Mouse (Mus musculus) cerebellum, adult 2 months (tissue): ENCODE data around the gene Grin2a.

ENCODE experiments used
- CTCF ChIP-seq: fragments of 200-500 bp; IDR thresholded peaks from 2 replicates; pipeline ENCODE4 v1.5.1; 2011; ENCODE audit warnings: low read depth, mild to moderate bottlenecking, control low read depth, low read length, moderate library complexity, borderline replicate concordance; ENCODE audit not compliant: insufficient read depth
- POLR2A ChIP-seq: fragments of 200-500 bp; IDR thresholded peaks from 2 replicates; pipeline ENCODE4 v1.6.1; 2011; ENCODE audit warnings: low read length, control low read depth, borderline replicate concordance; ENCODE audit not compliant: insufficient read depth

GRCm38 (mm10) chr16:9767946-9768345, 227.4 kb downstream of the Grin2a start:
- TF ChIP-seq CTCF = no peak
- no peak for TF ChIP-seq POLR2A
